Mouse (Mus musculus) forebrain, embryonic 13.5 days (tissue): Measurements from ENCODE around the gene Vwf. TPM values are rescaled to one million over a fixed set of nuclear protein-coding genes. Genes with fewer than 3 reads are reported as not detected.
A peak's percentile ranks its signal among the peaks of the same experiment; 100 is the strongest.

Source experiments
- ATAC-seq: fragments of 200-750 bp; cut with Nextera tagmentation; 2 replicates; pipeline ENCODE4 v1.8.0; 2017
- H3K27ac ChIP-seq: fragments of 300-500 bp; sonication (generic); 2 replicates; pipeline ENCODE4 v1.5.1; 2015; ENCODE audit warnings: inconsistent platforms, mild to moderate bottlenecking, moderate library complexity
- H3K27me3 ChIP-seq: fragments of 300-500 bp; sonication (generic); 2 replicates; pipeline ENCODE4 v1.6.1; 2015; ENCODE audit warnings: mild to moderate bottlenecking, inconsistent platforms
- H3K36me3 ChIP-seq: fragments of 300-500 bp; sonication (generic); 2 replicates; pipeline ENCODE4 v1.6.1; 2015; ENCODE audit warnings: mild to moderate bottlenecking, inconsistent platforms; ENCODE audit not compliant: poor library complexity, severe bottlenecking
- H3K4me1 ChIP-seq: fragments of 300-500 bp; sonication (generic); 2 replicates; pipeline ENCODE4 v1.6.1; 2015; ENCODE audit warnings: inconsistent platforms
- H3K4me2 ChIP-seq: fragments of 300-500 bp; sonication (generic); 2 replicates; pipeline ENCODE4 v1.6.1; 2015; ENCODE audit warnings: inconsistent platforms, mild to moderate bottlenecking, moderate library complexity
- H3K4me3 ChIP-seq: fragments of 300-500 bp; sonication (generic); 2 replicates; pipeline ENCODE4 v1.5.1; 2015; ENCODE audit warnings: mild to moderate bottlenecking, inconsistent platforms
- H3K9ac ChIP-seq: fragments of 300-500 bp; sonication (generic); 2 replicates; pipeline ENCODE4 v1.6.1; 2015; ENCODE audit warnings: mild to moderate bottlenecking, inconsistent platforms
- H3K9me3 ChIP-seq: fragments of 300-500 bp; sonication (generic); replicated peaks from 2 replicates; pipeline ENCODE4 v1.6.1; 2016; ENCODE audit warnings: inconsistent platforms
- WGBS: fragments of 180-500 bp; shearing (Covaris S2); methylation state at CpG from one replicate; pipeline ENCODE4 v1.1.7; 2015; 5-methylcytosine and 5-hydroxymethylcytosine counted together
- polyA plus RNA-seq: library from polyadenylated mRNA; unstranded; fragments of >200 nt; fragmentation: Nextera tagmentation; extraction: Ambion mirVana; gene quantifications from 2 replicates; pipeline ENCODE4 v1.2.1, GENCODE M21; 2015

The Vwf gene
- polyA plus RNA-seq, 1 experiment from 2014 or later, result 7.7 TPM

- Histone ChIP-seq H3K36me3 (no peaks in the 10 kb centered on the region), H3K27me3 (no peaks in the 10 kb centered on the region), H3K9ac (no peak overlapping the region), H3K4me1 (no peaks in the 10 kb centered on the region), H3K4me3 (no peak overlapping the region), H3K9me3 (no peaks in the 10 kb centered on the region), H3K4me2 (no peak overlapping the region), H3K27ac (no peak overlapping the region)
- 72% methylated on average over 6 of the region's 6 CpGs for WGBS
- ATAC-seq, result no peak
Observed at GRCm38 (mm10) chr6:125552760-125553159, 6.2 kb downstream of the Vwf start.

- ATAC-seq, result no peak
Observed at GRCm38 (mm10) chr6:125553551-125553950, 7.0 kb downstream of the Vwf start.

GRCm38 (mm10) chr6:125558831-125559230 lies 12.3 kb downstream of the Vwf start:
- WGBS, result 86% methylated on average over 8 of the region's 8 CpGs
- no peaks in the 10 kb centered on the region for H3K9me3 ChIP-seq
- H3K27me3 ChIP-seq, result no peaks in the 10 kb centered on the region
- no peak overlapping the region for H3K4me3 ChIP-seq
- no peak overlapping the region for H3K9ac ChIP-seq
- H3K4me1 ChIP-seq, result no peaks in the 10 kb centered on the region
- no peaks in the 10 kb centered on the region for H3K36me3 ChIP-seq
- no peak overlapping the region for H3K27ac ChIP-seq
- no peak for ATAC-seq
- no peak overlapping the region for H3K4me2 ChIP-seq

More at GRCm38 (mm10) chr6:125553551-125553950, 7.0 kb downstream of the Vwf start:
- H3K9me3 ChIP-seq, result no peaks in the 10 kb centered on the region
- H3K4me3 ChIP-seq, result no peak overlapping the region
- no peaks in the 10 kb centered on the region for H3K4me1 ChIP-seq
- H3K9ac ChIP-seq, result no peak overlapping the region
- H3K27me3 ChIP-seq, result no peaks in the 10 kb centered on the region
- WGBS, result 84% methylated on average over 4 of the region's 4 CpGs
- H3K4me2 ChIP-seq, result no peak overlapping the region
- H3K36me3 ChIP-seq, result no peaks in the 10 kb centered on the region
- H3K27ac ChIP-seq, result no peak overlapping the region

GRCm38 (mm10) chr6:125561031-125561430 lies 14.5 kb downstream of the Vwf start:
- H3K9me3 ChIP-seq, result no peaks in the 10 kb centered on the region
- no peaks in the 10 kb centered on the region for H3K36me3 ChIP-seq
- 79% methylated on average over 5 of the region's 5 CpGs for WGBS
- H3K4me1 ChIP-seq, result no peaks in the 10 kb centered on the region
- no peak overlapping the region for H3K9ac ChIP-seq
- ATAC-seq, result no peak
- no peaks in the 10 kb centered on the region for H3K27me3 ChIP-seq
- no peak overlapping the region for H3K27ac ChIP-seq
- no peak overlapping the region for H3K4me3 ChIP-seq
- H3K4me2 ChIP-seq, result no peak overlapping the region

- H3K9me3 ChIP-seq, result no peaks in the 10 kb centered on the region
- no peaks in the 10 kb centered on the region for H3K27me3 ChIP-seq
- no peaks in the 10 kb centered on the region for H3K36me3 ChIP-seq
- no peaks in the 10 kb centered on the region for H3K4me1 ChIP-seq
- no peak overlapping the region for H3K4me3 ChIP-seq
- H3K9ac ChIP-seq, result no peak overlapping the region
- ATAC-seq, result no peak
- no peak overlapping the region for H3K4me2 ChIP-seq
- H3K27ac ChIP-seq, result no peak overlapping the region
- WGBS, result 90% methylated on average over 2 of the region's 2 CpGs
Observed at GRCm38 (mm10) chr6:125561521-125561920, 14.9 kb downstream of the Vwf start.

GRCm38 (mm10) chr6:125564812-125565281 lies 18.3 kb downstream of the Vwf start:
- H3K9ac ChIP-seq, result no peak overlapping the region
- no peaks in the 10 kb centered on the region for H3K9me3 ChIP-seq
- H3K27ac ChIP-seq, result no peak overlapping the region
- H3K4me1 ChIP-seq, result no peaks in the 10 kb centered on the region
- H3K4me2 ChIP-seq, result no peak overlapping the region
- no peaks in the 10 kb centered on the region for H3K27me3 ChIP-seq
- no peak overlapping the region for H3K4me3 ChIP-seq
- no peaks in the 10 kb centered on the region for H3K36me3 ChIP-seq
- no peak for ATAC-seq
- 67% methylated on average over 7 of the region's 7 CpGs for WGBS

GRCm38 (mm10) chr6:125565326-125565725 lies 18.8 kb downstream of the Vwf start:
- WGBS, result 88% methylated on average over 6 of the region's 6 CpGs

GRCm38 (mm10) chr6:125566656-125567055 lies 20.1 kb downstream of the Vwf start:
- no peak for ATAC-seq
- no peaks in the 10 kb centered on the region for H3K36me3 ChIP-seq
- WGBS, result 88% methylated on average over 3 of the region's 3 CpGs

More at GRCm38 (mm10) chr6:125565326-125565725, 18.8 kb downstream of the Vwf start:
- Histone ChIP-seq H3K9me3 (no peaks in the 10 kb centered on the region), H3K4me3 (no peak overlapping the region), H3K9ac (no peak overlapping the region), H3K27ac (no peak overlapping the region), H3K4me2 (no peak overlapping the region), H3K36me3 (no peaks in the 10 kb centered on the region), H3K4me1 (no peaks in the 10 kb centered on the region), H3K27me3 (no peaks in the 10 kb centered on the region)
- ATAC-seq, result no peak

GRCm38 (mm10) chr6:125568381-125568780 lies 21.8 kb downstream of the Vwf start:
- ATAC-seq, result no peak
- H3K4me2 ChIP-seq, result no peak overlapping the region
- no peaks in the 10 kb centered on the region for H3K27me3 ChIP-seq
- no peak overlapping the region for H3K27ac ChIP-seq
- H3K9me3 ChIP-seq, result no peaks in the 10 kb centered on the region
- no peak overlapping the region for H3K9ac ChIP-seq
- peaks cover 12% of the 10 kb centered on the region for H3K4me1 ChIP-seq
- H3K4me3 ChIP-seq, result no peak overlapping the region
- no peaks in the 10 kb centered on the region for H3K36me3 ChIP-seq
- 87% methylated on average over 2 of the region's 2 CpGs for WGBS

More at GRCm38 (mm10) chr6:125566656-125567055, 20.1 kb downstream of the Vwf start:
- no peak overlapping the region for H3K27ac ChIP-seq
- H3K9me3 ChIP-seq, result no peaks in the 10 kb centered on the region
- no peaks in the 10 kb centered on the region for H3K4me1 ChIP-seq
- no peak overlapping the region for H3K4me3 ChIP-seq
- H3K4me2 ChIP-seq, result no peak overlapping the region
- H3K27me3 ChIP-seq, result no peaks in the 10 kb centered on the region
- no peak overlapping the region for H3K9ac ChIP-seq

- Histone ChIP-seq H3K4me1 (peaks cover 17% of the 10 kb centered on the region), H3K9ac (0 out of 2 replicates have a peak overlapping the region, but pooled peaks have one; percentile 12), H3K4me3 (peak overlapping the region; percentile 29), H3K27ac (peak overlapping the region; percentile 48), H3K27me3 (no peaks in the 10 kb centered on the region), H3K36me3 (no peaks in the 10 kb centered on the region), H3K9me3 (no peaks in the 10 kb centered on the region), H3K4me2 (peak overlapping the region; percentile 60)
- 35% methylated on average over 18 of the region's 18 CpGs for WGBS
- ATAC-seq, result peak; percentile 52
Observed at GRCm38 (mm10) chr6:125572291-125573188, 26.0 kb downstream of the Vwf start.

- H3K27me3 ChIP-seq, result no peaks in the 10 kb centered on the region
- ATAC-seq, result peak; percentile 96
- WGBS, result 3% methylated on average over 14 of the region's 14 CpGs
- no peaks in the 10 kb centered on the region for H3K36me3 ChIP-seq
- 0 out of 2 replicates have a peak overlapping the region, but pooled peaks have one; percentile 12 for H3K9ac ChIP-seq
- H3K4me1 ChIP-seq, result peaks cover 22% of the 10 kb centered on the region
- peak overlapping the region; percentile 60 for H3K4me2 ChIP-seq
- H3K4me3 ChIP-seq, result peak overlapping the region; percentile 29
- H3K27ac ChIP-seq, result peak overlapping the region; percentile 48; the same call in 1 of the 2 replicates
- no peaks in the 10 kb centered on the region for H3K9me3 ChIP-seq
Observed at GRCm38 (mm10) chr6:125573189-125573928, 26.8 kb downstream of the Vwf start.

- Histone ChIP-seq H3K4me2 (no peak overlapping the region), H3K4me1 (peaks cover 28% of the 10 kb centered on the region), H3K36me3 (no peaks in the 10 kb centered on the region), H3K9me3 (no peaks in the 10 kb centered on the region), H3K9ac (no peak overlapping the region), H3K27ac (no peak overlapping the region), H3K27me3 (no peaks in the 10 kb centered on the region), H3K4me3 (no peak overlapping the region)
- 97% methylated on average over 6 of the region's 6 CpGs for WGBS
- no peak for ATAC-seq
Observed at GRCm38 (mm10) chr6:125575080-125575479, 28.5 kb downstream of the Vwf start.
